17 mouse cellular contexts compared by ENCODE assay signal in genomic region chr7:96667688-96668087, GRCm38 (mm10).
"Had no signal": no experiment of that assay in that cellular context is flagged by ENCODE, and none has a peak within 500 bp of the region (broad histone marks: within the 10 kb centered on the region; RNA-seq: fewer than 3 reads in every experiment).

No protein-coding gene starts in this region.

- H3K9me3 ChIP-seq: liver, embryonic 12.5 days; liver, embryonic 15.5 days; midbrain, embryonic 13.5 days had no signal

- H3K9ac ChIP-seq: liver, embryonic 12.5 days; liver, embryonic 15.5 days; midbrain, embryonic 13.5 days had no signal

- ATAC-seq: intestine, postnatal 0 days; liver, embryonic 12.5 days; midbrain, embryonic 13.5 days had no signal

- H3K36me3 ChIP-seq: liver, embryonic 12.5 days; liver, embryonic 15.5 days; midbrain, embryonic 13.5 days had no signal

- H3K27ac ChIP-seq: layer of hippocampus, adult 2 months; liver, embryonic 12.5 days; liver, embryonic 15.5 days; macrophage; midbrain, embryonic 13.5 days; stomach, postnatal 0 days had no signal

- DNase-seq: kidney, adult 2 months; kidney, postnatal 14 days; layer of hippocampus, adult 9-11 months; liver; lung, adult 18-20 months; right cerebral cortex, adult 18-20 months; right cerebral cortex, postnatal 14 days; right cerebral cortex, postnatal 4 days; thymus, adult 2 months; thymus, postnatal 25 days had no signal

- H3K4me1 ChIP-seq: liver, embryonic 12.5 days; liver, embryonic 15.5 days had no signal

- H3K4me3 ChIP-seq: layer of hippocampus, adult 2 months; liver, embryonic 12.5 days; liver, embryonic 15.5 days; midbrain, embryonic 13.5 days had no signal

- H3K4me2 ChIP-seq: liver, embryonic 12.5 days; liver, embryonic 15.5 days; midbrain, embryonic 13.5 days had no signal

- H3K27me3 ChIP-seq: liver, embryonic 15.5 days had no signal
